Mouse (Mus musculus): ENCODE results near the gene Cox7a2l.

Gene Cox7a2l

GRCm38 (mm10) chr17:83517280-83518015, at the start of gene Cox7a2l:
TSS of gene Cox7a2l (minus strand) at chr17:83517330.
- no peak for DNase-seq (ENCODE audit: low read depth, low spot score)

GRCm38 (mm10) chr17:83565506-83565905, 48.4 kb upstream of the Cox7a2l start:
- no peak for DNase-seq (ENCODE audit: low read depth, low spot score)

- no peak for DNase-seq (ENCODE audit: low read depth, low spot score)
These were observed 47.1 kb upstream of the Cox7a2l start for GRCm38 (mm10) chr17:83564119-83564820.

GRCm38 (mm10) chr17:83563703-83564111, 46.6 kb upstream of the Cox7a2l start:
- peak; percentile 41 for DNase-seq (ENCODE audit: low read depth, low spot score)

GRCm38 (mm10) chr17:83562153-83563010, 45.3 kb upstream of the Cox7a2l start:
- peak; percentile 80 for DNase-seq (ENCODE audit: low read depth, low spot score)

- DNase-seq (ENCODE audit: low read depth, low spot score): no peak
These were observed 42.0 kb upstream of the Cox7a2l start for GRCm38 (mm10) chr17:83559081-83559480.

GRCm38 (mm10) chr17:83555836-83556235, 38.7 kb upstream of the Cox7a2l start:
- no peak for DNase-seq (ENCODE audit: low read depth, low spot score)

GRCm38 (mm10) chr17:83554997-83555396, 37.9 kb upstream of the Cox7a2l start:
- peak; percentile 48 for DNase-seq (ENCODE audit: low read depth, low spot score)

GRCm38 (mm10) chr17:83548501-83549233, 31.5 kb upstream of the Cox7a2l start:
- no peak for DNase-seq (ENCODE audit: low read depth, low spot score)

GRCm38 (mm10) chr17:83547145-83547544, 30.0 kb upstream of the Cox7a2l start:
- DNase-seq (ENCODE audit: low read depth, low spot score): no peak

- DNase-seq (ENCODE audit: low read depth, low spot score): no peak
These were observed 28.9 kb upstream of the Cox7a2l start for GRCm38 (mm10) chr17:83545756-83546742.

GRCm38 (mm10) chr17:83545259-83545658, 28.1 kb upstream of the Cox7a2l start:
- no peak for DNase-seq (ENCODE audit: low read depth, low spot score)

- DNase-seq (ENCODE audit: low read depth, low spot score): no peak
These were observed 25.3 kb upstream of the Cox7a2l start for GRCm38 (mm10) chr17:83542424-83542823.

GRCm38 (mm10) chr17:83539262-83540037, 22.3 kb upstream of the Cox7a2l start:
- no peak for DNase-seq (ENCODE audit: low read depth, low spot score)

GRCm38 (mm10) chr17:83538694-83539093, 21.6 kb upstream of the Cox7a2l start:
- no peak for DNase-seq (ENCODE audit: low read depth, low spot score)

GRCm38 (mm10) chr17:83538141-83538540, 21.0 kb upstream of the Cox7a2l start:
- DNase-seq (ENCODE audit: low read depth, low spot score): no peak

- DNase-seq (ENCODE audit: low read depth, low spot score): no peak
These were observed 16.0 kb upstream of the Cox7a2l start for GRCm38 (mm10) chr17:83533150-83533549.

- no peak for DNase-seq (ENCODE audit: low read depth, low spot score)
These were observed 10.7 kb upstream of the Cox7a2l start for GRCm38 (mm10) chr17:83527651-83528381.

Measured in c-Kit-negative CD71-positive TER-119-positive erythroid progenitor cells, embryonic 14.5 days (primary cell).